Mouse (Mus musculus): ENCODE data around the gene Zmiz1. TPM values are rescaled to one million over a fixed set of nuclear protein-coding genes. Genes with fewer than 3 reads are reported as not detected.

The Zmiz1 gene
- total and polyA plus RNA-seq, 3 experiments: 3.7 to 45.8 (median 11.1) TPM

- Histone ChIP-seq H3K4me1 (ENCODE audit: control insufficient read depth in 1 of 2, insufficient read depth in 2 of 2) (peaks cover 49 to 99% of the 10 kb centered on the region in 2 experiments), H3K36me3 (replicated peaks in 1 of 2; ENCODE audit: control insufficient read depth in 1 of 2, insufficient read depth in 1 of 2, low read length in 1 of 2) (peaks cover 9 to 15% of the 10 kb centered on the region in 2 experiments), H3K79me2 (replicated peaks; ENCODE audit: control insufficient read depth, extremely low read depth, insufficient read depth, poor library complexity, severe bottlenecking) (0 out of 2 replicates have a peak, but pooled peaks cover 6% of the 10 kb centered on the region), H3K9ac (ENCODE audit: insufficient read depth, low read depth) (peak overlapping the region; percentile 48; the same call in 1 of the 2 replicates), H3K27ac (ENCODE audit: insufficient read depth, low read depth) (peak overlapping the region; percentile 19), H3K4me3 (replicated peaks in 1 of 3; ENCODE audit: low read depth in 2 of 3, low read length in 2 of 3, poor library complexity in 1 of 3) (peak overlapping the region in 1 of 3 experiments; percentile 2), H3K9me3 (replicated peaks; ENCODE audit: low read length) (no peaks in the 10 kb centered on the region), H3K4me2 (ENCODE audit: insufficient read depth, low read depth, poor library complexity, severe bottlenecking) (no peak overlapping the region), H3K27me3 (replicated peaks) (no peaks in the 10 kb centered on the region)
- no peak for TF ChIP-seq BHLHE40 (IDR thresholded peaks at IDR 0.05; ENCODE audit: low read depth, low read length)
- no peak for TF ChIP-seq CHD1 (IDR thresholded peaks at IDR 0.05; ENCODE audit: low read depth, low read length)
- no peak for TF ChIP-seq ZNF384 (IDR thresholded peaks at IDR 0.05; ENCODE audit: low read depth, low read length)
- TF ChIP-seq MYC (IDR thresholded peaks at IDR 0.05; ENCODE audit: low read depth, low read length): no peak
- no peak for TF ChIP-seq GABPA (IDR thresholded peaks at IDR 0.05; ENCODE audit: insufficient replicate concordance, low read depth, low read length)
- no peak for TF ChIP-seq ELF1 (IDR thresholded peaks at IDR 0.05; ENCODE audit: low read depth, low read length)
- no peak for TF ChIP-seq TCF12 (IDR thresholded peaks at IDR 0.05; ENCODE audit: low read depth, low read length)
- TF ChIP-seq CTCF (conservative IDR thresholded peaks at IDR 0.05 in 1 of 2, IDR thresholded peaks at IDR 0.05 in 1 of 2; ENCODE audit: low read depth in 2 of 2, low read length in 2 of 2): no peak
- no peak for TF ChIP-seq IRF4 (IDR thresholded peaks at IDR 0.05; ENCODE audit: low read depth, low read length)
- no peak for TF ChIP-seq ZKSCAN1 (IDR thresholded peaks at IDR 0.05; ENCODE audit: borderline replicate concordance, low read depth, low read length)
- no peak for TF ChIP-seq SMC3 (IDR thresholded peaks at IDR 0.05; ENCODE audit: low read depth, low read length)
- in situ Hi-C loops (cut with MboI; ENCODE audit: low pct_ligation_motif_present, low pct_unique_long_range_greater_than_20kb, low sequenced_read_pairs) (loop anchor here (5.0 kb wide), 1 partner anchor 34 kb away; no protein-coding TSS in a partner anchor), dilution Hi-C loops (cut with MboI; ENCODE audit: extremely low pct_ligation_motif_present, extremely low pct_unique_long_range_greater_than_20kb, low sequenced_read_pairs) (no loop called here)
- no peak for DNase-seq (ENCODE audit: extremely low read depth)
These were observed 56.9 kb downstream of the Zmiz1 start for GRCm38 (mm10) chr14:25515924-25516323.

DNA sequence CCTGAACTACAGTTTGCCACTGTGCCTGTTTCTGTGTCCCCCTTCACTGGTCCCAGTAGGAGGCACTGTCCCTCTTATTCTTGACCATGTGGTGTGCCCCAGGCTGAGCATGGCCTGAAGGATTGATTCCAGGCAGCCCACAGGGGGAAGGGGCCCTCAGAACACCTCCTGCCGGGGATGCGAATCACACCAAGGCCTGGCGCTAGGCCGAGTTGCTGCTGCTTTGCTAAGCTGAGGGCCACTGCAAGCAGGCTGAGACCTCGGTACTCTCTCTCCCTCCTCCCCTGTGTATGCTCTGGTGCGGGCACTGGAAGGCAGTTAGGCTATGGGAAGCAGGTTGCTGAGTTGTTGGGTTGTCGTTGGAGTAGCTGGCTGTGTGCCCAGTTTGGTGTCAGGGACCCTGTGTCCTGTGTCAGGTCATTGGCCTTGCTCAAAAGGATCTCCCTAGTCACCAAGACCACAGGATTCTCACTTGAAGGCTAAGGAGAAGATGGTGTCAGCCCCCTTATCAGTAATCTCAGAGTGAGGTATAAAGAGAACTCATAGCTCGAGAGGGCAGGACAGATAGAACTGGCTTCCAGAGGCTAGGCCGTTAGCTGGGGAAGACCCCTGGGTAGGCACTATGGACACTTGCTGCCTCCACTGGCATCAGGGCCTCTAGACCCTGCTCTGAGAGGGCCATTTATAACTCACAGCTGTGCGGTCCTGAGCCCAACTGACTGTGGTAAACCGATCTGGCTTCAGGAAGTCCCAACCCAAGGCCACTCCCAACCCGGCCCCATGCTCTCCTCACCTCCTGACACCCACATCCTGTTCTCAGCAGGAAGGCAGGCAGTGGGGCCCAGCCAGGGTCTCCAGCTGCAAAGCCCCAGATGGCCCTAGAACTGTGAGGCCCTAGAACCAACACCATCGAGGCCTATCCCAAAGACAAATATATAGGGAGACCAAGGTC lies 57.9 kb downstream of the Zmiz1 start:
- H3K27me3 ChIP-seq (replicated peaks): no peaks in the 10 kb centered on the region
- TF ChIP-seq ZMIZ1 (IDR thresholded peaks at IDR 0.05; ENCODE audit: low read depth, low read length) (peak; percentile 3; the same call in 1 of the 2 replicates), GABPA (IDR thresholded peaks at IDR 0.05; ENCODE audit: insufficient replicate concordance, low read depth, low read length) (no peak), MAX (IDR thresholded peaks at IDR 0.05; ENCODE audit: low read length) (peak; percentile 87), USF1 (IDR thresholded peaks at IDR 0.05; ENCODE audit: low read depth, low read length) (no peak), CTCF (conservative IDR thresholded peaks at IDR 0.05 in 1 of 2, IDR thresholded peaks at IDR 0.05 in 1 of 2; ENCODE audit: low read depth in 2 of 2, low read length in 2 of 2) (peak; percentile 13 to 73; a peak in 2 of 4 replicates), RAD21 (IDR thresholded peaks at IDR 0.05; ENCODE audit: low read depth, low read length) (peak; percentile 71), CHD2 (IDR thresholded peaks at IDR 0.05; ENCODE audit: low read length) (no peak), USF2 (conservative IDR thresholded peaks at IDR 0.05; ENCODE audit: low read depth, low read length) (0 out of 2 replicates have a peak, but pooled peaks have one; percentile 16), POLR2AphosphoS2 (IDR thresholded peaks at IDR 0.05; ENCODE audit: low read depth, low read length) (no peak), PAX5 (IDR thresholded peaks at IDR 0.05; ENCODE audit: low read length) (no peak), CHD1 (IDR thresholded peaks at IDR 0.05; ENCODE audit: low read depth, low read length) (no peak), MAZ (IDR thresholded peaks at IDR 0.05; ENCODE audit: low read depth, low read length) (no peak), IRF4 (IDR thresholded peaks at IDR 0.05; ENCODE audit: low read depth, low read length) (peak; percentile 75), NELFE (IDR thresholded peaks at IDR 0.05; ENCODE audit: low read depth, low read length) (peak; percentile 58), SMC3 (IDR thresholded peaks at IDR 0.05; ENCODE audit: low read depth, low read length) (peak; percentile 68), RCOR1 (conservative IDR thresholded peaks at IDR 0.05; ENCODE audit: low read depth, low read length) (peak; percentile 55; the same call in 1 of the 2 replicates), ETS1 (conservative IDR thresholded peaks at IDR 0.05; ENCODE audit: low read depth, low read length) (peak; percentile 89), HCFC1 (IDR thresholded peaks at IDR 0.05; ENCODE audit: low read depth, low read length) (peak; percentile 53), TCF12 (IDR thresholded peaks at IDR 0.05; ENCODE audit: low read depth, low read length) (peak; percentile 99), MYC (IDR thresholded peaks at IDR 0.05; ENCODE audit: low read depth, low read length) (peak; percentile 91), SIN3A (IDR thresholded peaks at IDR 0.05; ENCODE audit: low read length) (no peak; the same call in 1 of the 2 replicates), MXI1 (IDR thresholded peaks at IDR 0.05; ENCODE audit: low read depth, low read length) (peak; percentile 78; the same call in 1 of the 2 replicates), E2F4 (IDR thresholded peaks at IDR 0.05; ENCODE audit: insufficient replicate concordance, low read depth, low read length) (no peak), ZNF384 (IDR thresholded peaks at IDR 0.05; ENCODE audit: low read depth, low read length) (no peak)

More for the DNA sequence above, 57.9 kb downstream of the Zmiz1 start:
- no peaks in the 10 kb centered on the region for H3K9me3 ChIP-seq (replicated peaks; ENCODE audit: low read length)
- 0 out of 2 replicates have a peak, but pooled peaks cover 6% of the 10 kb centered on the region for H3K79me2 ChIP-seq (replicated peaks; ENCODE audit: control insufficient read depth, extremely low read depth, insufficient read depth, poor library complexity, severe bottlenecking)
- peak overlapping the region in 2 of 3 experiments; percentile 4 to 9 for H3K4me3 ChIP-seq (replicated peaks in 1 of 3; ENCODE audit: low read depth in 2 of 3, low read length in 2 of 3, poor library complexity in 1 of 3)
- dilution Hi-C loops (cut with MboI; ENCODE audit: extremely low pct_ligation_motif_present, extremely low pct_unique_long_range_greater_than_20kb, low sequenced_read_pairs) (no loop called here), in situ Hi-C loops (cut with MboI; ENCODE audit: low pct_ligation_motif_present, low pct_unique_long_range_greater_than_20kb, low sequenced_read_pairs) (loop anchor here (5.0 kb wide), 1 partner anchor 35 kb away; no protein-coding TSS in a partner anchor)
- peaks cover 52 to 99% of the 10 kb centered on the region in 2 experiments for H3K4me1 ChIP-seq (ENCODE audit: control insufficient read depth in 1 of 2, insufficient read depth in 2 of 2)
- H3K4me2 ChIP-seq (ENCODE audit: insufficient read depth, low read depth, poor library complexity, severe bottlenecking): peak overlapping the region; percentile 33
- peak overlapping the region; percentile 88 for H3K27ac ChIP-seq (ENCODE audit: insufficient read depth, low read depth)
- peak overlapping the region; percentile 54 for H3K9ac ChIP-seq (ENCODE audit: insufficient read depth, low read depth)
- peak; percentile 91 for DNase-seq (ENCODE audit: extremely low read depth)
- peaks cover 6 to 13% of the 10 kb centered on the region in 2 experiments for H3K36me3 ChIP-seq (replicated peaks in 1 of 2; ENCODE audit: control insufficient read depth in 1 of 2, insufficient read depth in 1 of 2, low read length in 1 of 2)

Data from CH12.LX (cell line).